Mouse (Mus musculus): ENCODE data around the gene Pax4.

The Pax4 gene

DNA sequence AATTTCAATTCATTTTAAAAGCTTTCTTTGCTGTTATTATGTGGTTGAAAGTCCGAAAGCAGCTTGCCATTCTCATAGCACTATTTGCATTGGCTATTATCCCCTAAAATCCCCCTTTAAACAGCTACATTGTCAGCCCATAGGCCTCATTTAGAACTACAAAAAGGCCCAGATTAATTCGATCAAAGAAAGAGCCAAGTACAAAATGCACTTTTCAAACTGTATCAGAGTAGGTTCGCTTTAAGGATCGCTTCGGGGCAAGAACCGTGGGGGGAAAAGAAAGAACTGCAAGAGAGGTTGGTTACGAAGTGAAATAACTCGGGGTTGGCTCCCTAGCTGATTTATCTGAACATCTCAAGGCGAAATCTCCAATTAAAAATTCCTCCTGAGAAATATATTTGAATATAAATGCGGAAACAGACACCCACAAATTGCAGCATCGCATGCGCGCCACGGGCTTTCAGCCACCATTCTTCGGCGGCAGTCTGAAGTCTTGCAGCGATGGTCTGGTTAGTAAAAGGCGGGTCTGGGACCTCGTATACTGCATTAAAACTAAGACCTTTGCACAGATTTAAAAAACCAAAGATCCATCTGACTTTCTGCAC is 52.2 kb downstream of the Pax4 start:
- no peak for DNase-seq (ENCODE audit: low spot score in 2 of 2)

DNA sequence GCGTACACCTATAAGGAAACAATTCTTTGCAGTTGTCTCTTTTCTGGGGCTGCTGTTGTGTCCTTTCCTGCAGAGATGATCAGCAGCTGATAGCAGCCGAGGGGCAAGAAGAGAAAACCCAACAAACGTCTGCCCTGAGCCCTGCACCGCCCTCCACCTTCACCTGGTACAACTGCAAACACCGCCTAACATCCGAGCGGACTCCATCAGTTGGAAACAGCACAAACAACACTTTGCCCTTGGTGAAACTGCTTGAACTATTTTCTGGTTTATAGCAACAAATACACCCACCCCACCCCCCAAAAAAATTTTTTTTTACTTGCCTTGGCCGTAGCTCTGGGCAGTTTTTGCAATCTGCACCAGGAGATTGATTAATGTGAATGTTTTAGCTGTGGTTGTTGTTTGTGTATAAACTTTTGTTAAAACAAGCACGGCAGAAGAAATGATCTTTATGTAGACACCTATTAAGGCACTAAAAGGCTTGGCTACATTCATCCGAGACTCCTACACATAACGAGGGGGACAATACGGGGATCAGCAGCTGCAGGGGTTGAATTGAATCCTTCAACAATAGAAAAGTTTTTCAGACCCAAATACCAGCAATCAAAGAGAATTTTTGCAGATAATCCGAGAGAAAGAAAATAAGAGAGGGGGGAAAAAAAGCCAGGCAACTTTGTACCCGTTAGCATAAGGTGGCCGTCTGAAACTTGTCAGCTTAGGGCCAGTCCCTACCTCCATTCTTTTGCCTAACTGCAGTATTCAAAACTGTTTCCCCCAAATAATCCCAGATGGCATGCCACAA is 52.9 kb downstream of the Pax4 start:
- no peak for DNase-seq (ENCODE audit: low spot score in 2 of 2)
